Mouse (Mus musculus) adrenal gland, postnatal 36 days (tissue): ENCODE results near the gene Icmt. TPM values are rescaled to one million over a fixed set of nuclear protein-coding genes. Genes with fewer than 3 reads are reported as not detected.

ENCODE experiments used
- DNase-seq, 2 experiments: peaks; one replicate each; pipeline ENCODE4 v3.0.0; 2021; ENCODE audit warnings: mixed read lengths in 1 of 2
- long read RNA-seq, 2 experiments: library from polyadenylated mRNA; stranded (forward); transcript quantifications; one replicate each; pipeline ENCODE4 v2.0.0; 2021; ENCODE audit warnings: borderline sequencing depth in 2 of 2
- total RNA-seq, 2 experiments: library from RNA; stranded (reverse); gene quantifications; 2 replicates each; pipeline ENCODE4 v1.2.3; 2021

Gene Icmt
- 10 to 100 TPM; 49.0 to 50.2 TPM for total RNA-seq
- long read RNA-seq, experiment 1, full-length matches to known transcripts: 3 of 17 reads
- long read RNA-seq, experiment 1, partial matches to known transcripts: 1 of 17 reads
- long read RNA-seq, experiment 1, other reads (novel, unspliced or antisense): 13 of 17 reads
- long read RNA-seq, experiment 2, full-length matches to known transcripts: 6 of 11 reads
- long read RNA-seq, experiment 2, partial matches to known transcripts: 0 of 11 reads
- long read RNA-seq, experiment 2, other reads (novel, unspliced or antisense): 5 of 11 reads

- DNase-seq: peak; percentile 100
Observed at GRCm38 (mm10) chr4:152296874-152297861, at the start of gene Icmt. Gene Icmt (plus strand): TSS chr4:152297227.

DNA sequence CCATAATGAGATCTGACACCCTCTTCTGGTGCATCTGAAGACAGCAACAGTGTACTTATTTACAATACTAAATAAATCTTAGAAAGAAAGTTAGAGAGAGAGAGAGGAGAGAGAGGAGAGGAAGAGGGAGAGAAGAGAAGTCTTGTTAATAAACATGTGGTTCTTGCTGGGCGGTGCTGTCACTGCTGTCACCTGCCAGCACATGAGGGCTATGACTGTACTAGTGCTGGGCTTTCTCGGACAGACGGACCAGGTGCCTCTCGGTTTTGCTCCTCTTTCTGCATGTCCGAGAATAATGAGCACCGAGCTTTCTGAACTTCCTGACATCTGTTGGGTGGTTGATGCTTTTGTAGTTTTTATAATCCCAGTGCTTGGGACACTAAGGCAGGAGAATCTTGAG is 46.4 kb upstream of the Icmt start:
- DNase-seq: no peak

- peak; percentile 56 to 69 for DNase-seq
Observed at GRCm38 (mm10) chr4:152253183-152253759, 43.8 kb upstream of the Icmt start.

GRCm38 (mm10) chr4:152257070-152257469 is 40.0 kb upstream of the Icmt start:
- DNase-seq: peak; percentile 61 to 62

DNA sequence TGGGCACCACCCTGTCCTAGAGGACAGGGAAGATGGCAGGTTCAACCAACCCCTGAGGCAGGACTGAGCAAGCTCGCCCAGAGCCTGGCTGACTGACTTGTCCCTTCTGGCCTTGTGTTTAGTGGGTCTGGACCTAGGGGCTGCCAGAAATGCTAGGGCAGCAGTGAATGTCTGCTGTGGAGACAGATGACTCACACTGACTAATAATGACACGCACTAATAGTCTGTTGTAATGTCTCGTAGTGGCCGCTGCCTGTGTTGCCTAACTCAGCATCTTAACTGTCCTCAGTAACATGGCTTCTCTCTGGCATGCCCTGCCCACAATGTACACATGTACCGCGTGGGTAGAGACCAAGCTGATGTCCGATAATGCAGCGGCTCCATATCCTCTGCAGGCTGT is 36.6 kb upstream of the Icmt start:
- DNase-seq: peak; percentile 36 to 63

- no peak for DNase-seq
Observed at GRCm38 (mm10) chr4:152262187-152262586, 34.8 kb upstream of the Icmt start.

GRCm38 (mm10) chr4:152263089-152263488 is 33.9 kb upstream of the Icmt start:
- no peak for DNase-seq

DNA sequence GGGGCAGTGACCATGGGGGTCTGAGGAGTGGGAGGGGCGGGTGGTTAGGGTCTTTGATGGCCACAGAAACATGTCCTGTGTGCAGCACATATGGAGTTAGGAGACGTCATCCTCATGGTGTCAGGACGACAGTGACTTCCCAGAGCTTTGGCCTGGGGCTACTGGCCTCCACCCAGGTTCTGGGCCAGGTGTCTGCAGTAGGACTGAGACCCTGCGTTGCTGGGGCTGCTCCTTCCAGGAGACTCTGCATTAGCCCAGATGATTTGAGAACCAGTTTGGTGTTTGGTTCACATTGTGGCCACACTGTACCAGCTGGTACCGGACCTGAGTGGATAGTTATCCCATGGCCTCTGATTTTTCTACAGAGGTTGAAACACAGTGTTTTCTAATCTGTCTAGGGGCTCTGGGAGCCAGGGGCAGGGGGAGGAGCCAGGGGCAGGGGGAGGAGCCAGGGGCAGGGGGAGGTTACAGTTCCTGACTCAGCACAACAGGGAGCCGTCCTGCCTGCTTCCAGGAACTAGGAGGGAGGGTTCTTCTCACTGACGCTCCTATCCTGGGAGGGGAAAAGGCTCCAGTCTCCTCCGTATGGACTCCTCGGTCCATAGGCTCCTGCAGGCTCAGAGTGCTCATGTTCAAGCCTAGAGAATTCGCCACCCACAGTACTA is 33.4 kb upstream of the Icmt start:
- DNase-seq: no peak

DNA sequence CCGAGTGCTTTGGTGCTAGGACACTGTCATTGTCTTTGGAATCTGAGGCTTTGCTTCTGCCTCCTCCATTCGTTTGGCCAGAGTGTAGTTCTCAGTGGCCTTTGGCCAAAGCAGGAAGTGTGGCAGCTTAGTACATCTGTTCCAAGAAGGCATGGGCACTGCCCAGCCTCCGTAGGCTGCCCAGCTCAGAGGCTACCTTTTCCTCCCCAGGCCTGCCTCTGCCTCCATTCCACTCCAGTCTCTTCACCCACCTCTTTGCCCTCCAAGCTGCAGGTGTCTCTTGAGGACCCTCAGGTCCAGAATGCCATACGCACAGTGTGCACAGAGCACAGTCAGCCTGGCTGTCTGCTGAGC is 32.9 kb upstream of the Icmt start:
- DNase-seq: no peak

- DNase-seq: no peak
Observed at GRCm38 (mm10) chr4:152264867-152265568, 32.0 kb upstream of the Icmt start.

DNA sequence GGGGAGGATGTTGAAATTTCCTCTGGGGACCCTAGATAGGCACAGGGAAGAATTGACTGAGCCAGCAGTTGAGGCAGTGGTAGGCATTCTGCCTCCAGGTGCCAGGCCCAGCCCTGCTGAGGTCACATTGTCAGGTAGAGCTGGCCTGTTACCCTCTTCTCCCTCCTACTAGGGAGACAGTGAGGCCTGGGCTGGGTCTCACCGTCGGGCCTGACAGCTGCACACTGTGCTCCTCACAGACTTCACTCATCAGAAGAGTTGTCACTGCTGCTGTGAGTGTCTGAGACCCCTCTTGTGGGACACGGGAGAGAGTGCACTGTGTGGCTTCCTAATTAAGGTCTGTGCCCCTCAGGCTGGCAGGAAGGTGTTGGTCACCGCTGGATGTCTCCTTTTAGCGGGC is 31.2 kb upstream of the Icmt start:
- no peak for DNase-seq

DNA sequence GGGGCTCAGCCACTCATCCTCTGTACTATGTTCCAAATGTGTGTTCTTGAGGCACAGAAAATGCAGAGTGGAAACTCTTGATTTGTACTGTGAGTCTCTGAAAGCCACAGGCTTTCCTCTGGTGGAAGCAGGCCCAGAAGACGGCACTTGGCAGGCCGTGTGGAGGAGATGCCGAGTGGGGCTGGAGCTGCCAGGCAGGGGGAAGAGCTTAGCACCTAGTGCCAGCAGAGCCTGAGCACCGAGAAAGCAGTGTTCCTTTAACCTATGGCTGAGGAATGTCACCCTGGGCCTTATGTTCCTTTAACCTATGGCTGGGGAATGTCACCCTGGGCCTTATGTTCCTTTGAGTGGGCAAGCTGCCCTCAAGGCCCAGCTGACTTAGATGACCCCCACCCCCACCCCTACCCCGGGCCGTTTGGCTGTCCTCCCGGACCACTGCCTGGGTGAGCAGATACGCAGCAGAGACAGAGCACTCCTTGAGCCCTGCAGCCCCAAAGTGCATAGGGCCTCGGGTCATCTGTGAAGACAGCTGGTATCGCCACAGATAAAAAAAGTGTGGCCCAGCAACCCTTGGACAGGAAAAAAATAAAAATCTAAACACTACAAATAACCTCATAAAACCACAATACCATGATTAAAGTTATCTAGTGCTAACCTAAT is 30.7 kb upstream of the Icmt start:
- DNase-seq: no peak

DNA sequence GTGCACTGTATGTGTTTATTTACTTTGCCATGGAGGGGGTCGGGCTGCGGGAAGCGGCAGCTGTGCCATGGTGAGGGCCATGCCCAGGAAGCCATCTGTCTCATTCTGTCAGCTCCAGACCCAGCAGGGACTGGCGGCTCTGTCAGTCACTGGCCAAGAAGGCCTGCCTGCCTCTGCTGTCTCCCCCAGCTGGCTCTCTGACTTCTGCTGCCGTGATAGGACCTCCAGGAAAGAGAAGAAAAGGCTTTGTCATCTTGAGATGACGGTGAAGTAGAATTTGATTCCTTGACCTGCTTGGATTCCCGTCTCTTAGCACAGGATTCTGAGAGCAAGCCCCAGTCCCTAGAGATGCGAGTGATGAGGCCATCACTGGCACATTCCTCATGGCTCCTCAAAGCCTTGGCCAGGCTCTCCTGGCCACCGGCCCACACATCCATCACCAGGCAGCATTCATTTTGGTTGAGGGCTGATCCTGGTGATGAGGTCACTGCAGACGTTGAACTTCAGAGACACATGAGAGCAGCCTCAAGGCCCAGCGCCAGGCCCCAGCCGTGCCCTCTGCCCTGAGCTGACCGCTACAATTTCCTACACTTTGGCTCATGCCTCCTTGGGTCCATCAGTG is 29.2 kb upstream of the Icmt start:
- peak; percentile 73 to 77 for DNase-seq

DNA sequence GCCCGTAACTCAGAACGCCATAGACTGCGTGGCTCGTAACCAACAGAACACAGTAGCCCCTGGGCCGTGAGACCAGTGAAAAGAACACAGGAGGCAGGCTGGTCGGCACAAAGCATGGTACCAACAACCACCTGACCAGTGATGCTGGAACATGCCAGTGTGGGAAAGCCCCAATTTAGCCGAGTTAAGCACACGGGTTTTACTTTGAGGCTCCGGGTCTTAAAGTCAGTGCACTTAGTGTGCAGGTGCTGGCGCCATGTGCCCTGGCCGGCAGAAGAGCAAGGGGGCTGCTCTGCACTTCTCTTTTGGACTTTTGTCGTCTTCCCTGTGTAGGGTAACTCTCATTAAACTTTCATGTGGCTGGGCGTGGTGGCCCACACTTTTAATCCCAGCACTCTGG is 27.1 kb upstream of the Icmt start:
- no peak for DNase-seq

DNA sequence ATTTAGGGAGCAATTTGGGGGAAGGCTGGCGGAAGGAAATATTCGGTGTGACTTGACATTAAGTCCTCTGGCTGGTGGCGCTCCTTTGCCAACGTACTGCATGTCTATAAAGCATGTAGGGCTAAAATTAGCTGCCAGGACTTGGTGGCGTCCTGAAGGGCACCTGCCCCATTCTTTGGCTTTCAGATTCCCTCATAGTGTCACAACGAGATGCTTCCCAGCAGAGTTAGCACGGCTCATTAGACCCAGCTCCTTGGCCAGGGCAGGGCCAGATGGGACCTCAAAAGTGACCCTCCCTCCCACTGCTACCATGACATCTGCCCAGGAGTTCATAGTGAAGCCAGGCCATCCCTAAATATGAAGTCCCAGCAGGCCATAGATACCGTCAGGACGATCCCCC is 26.4 kb upstream of the Icmt start:
- DNase-seq: no peak

- DNase-seq: no peak
Observed at GRCm38 (mm10) chr4:152271334-152271733, 25.7 kb upstream of the Icmt start.

DNA sequence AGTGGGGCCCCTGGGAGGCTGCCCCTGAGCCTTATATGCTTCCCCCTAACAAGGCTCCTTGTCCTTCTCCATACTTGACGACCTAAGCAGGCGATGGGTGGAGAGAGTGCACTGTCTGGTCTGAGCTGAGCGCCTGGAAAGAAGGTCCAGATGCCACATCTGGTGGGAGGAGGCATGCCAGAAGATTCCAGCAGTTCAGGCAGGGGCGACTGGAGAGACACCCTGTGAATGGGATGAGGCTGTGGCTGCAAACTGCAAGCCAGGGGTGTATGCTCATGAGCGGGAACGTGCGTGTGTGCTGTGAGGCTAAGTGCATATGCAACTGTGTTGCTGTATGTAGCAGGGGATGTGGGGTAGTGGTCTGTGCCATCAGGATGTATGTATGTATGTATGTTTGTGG is 25.0 kb upstream of the Icmt start:
- DNase-seq: no peak

DNA sequence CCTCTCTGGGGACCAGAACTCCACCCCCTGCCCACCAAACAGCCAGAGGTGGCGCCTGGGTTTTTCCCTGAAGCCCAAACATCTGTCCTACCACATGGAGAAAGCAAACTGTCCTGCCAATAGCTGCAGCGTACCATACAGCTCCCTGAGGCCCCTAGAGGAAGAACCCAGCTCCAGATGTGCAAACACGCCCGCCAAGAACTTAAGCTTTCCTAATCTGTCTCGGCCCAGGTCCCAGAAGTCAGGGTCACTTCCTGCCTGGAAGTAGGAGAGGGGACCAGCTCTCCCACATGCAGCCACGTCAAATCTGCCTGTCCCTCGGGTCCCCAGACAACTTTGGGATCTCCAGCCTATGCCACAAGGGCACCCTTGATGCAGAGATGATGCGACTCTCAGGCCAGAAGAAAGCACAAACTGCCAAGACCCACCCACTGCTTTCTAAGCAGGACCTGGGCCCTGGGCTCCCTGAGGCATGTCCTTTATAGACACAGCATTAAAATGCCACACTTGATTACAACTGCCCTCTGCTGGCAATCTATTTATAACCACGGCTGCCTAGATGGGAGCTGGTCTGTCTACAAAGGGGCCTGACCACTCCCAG is 24.5 kb upstream of the Icmt start:
- DNase-seq: peak; percentile 35 to 39

DNA sequence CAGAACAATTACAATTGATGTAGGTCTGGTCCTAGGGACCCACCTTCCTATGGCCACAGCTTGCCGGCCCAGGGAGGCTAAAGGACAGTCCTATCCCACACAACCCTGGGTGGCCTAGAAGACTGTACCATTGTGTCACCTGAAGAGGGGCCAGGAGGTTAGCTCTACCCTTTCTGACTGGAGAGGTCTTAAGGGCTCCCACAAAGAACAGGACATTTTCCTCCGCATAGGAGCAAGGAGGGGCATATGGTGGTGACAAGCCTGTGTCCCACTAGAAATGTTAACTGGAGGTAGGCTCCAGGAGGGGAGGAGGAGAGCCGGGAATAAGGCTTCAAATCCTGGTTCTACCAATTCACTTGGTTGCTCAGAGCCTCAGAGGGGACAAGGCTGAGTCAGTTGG is 23.8 kb upstream of the Icmt start:
- no peak for DNase-seq

GRCm38 (mm10) chr4:152273621-152274236 is 23.3 kb upstream of the Icmt start, which contains the start of gene Gpr153:
Gene Gpr153 (plus strand): TSS chr4:152274232.
- DNase-seq: peak; percentile 47 to 72
